Mouse (Mus musculus): ENCODE measurements around the gene Mthfd1.
"Not testable (repeated sequence)": the region's sequence is repeated elsewhere in the genome, so short reads cannot be mapped to it uniquely, and the experiment has no call there.

The Mthfd1 gene

DNA sequence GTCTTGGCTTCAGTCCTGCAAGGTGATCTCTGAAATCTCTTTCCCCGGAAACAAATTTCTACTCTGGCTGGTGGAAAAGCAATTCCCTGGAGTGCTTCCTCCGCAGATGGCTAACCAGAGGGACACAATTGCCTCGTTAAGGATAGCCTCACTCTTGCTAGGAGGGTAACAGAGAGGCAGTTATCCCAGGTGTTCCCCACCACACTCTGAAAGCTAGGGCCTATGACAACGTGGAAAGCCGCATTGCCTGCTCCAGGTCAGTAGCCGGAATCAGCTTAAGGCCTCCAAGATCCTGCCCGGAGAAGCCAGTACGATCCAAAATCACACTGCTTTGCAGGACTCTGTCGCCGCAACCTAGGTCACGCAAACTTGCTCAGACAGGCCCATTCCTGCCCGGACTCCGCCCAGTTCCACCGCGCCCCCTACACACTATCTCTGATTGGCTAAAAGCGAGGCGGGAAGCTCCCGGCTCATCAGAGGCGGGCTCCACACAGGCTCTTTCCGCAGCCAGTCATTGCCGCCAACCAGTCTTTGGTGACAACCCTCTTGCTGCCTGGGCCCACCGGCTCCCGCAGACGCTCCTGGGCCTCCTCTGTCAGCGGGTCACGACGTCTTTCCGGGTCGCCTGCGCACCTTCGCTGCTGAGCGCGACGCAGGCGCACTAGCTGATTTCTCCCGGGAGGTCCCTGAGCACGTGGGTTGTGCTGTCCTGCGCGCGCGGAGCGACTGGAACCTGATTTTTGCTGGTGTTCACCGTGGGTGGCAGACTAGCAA lies at the start of gene Mthfd1:
Mthfd1 (plus strand) TSS at position 574 of the 774 bp plus-strand sequence.
- peak; percentile 92 for DNase-seq (ENCODE audit: low read depth)

DNA sequence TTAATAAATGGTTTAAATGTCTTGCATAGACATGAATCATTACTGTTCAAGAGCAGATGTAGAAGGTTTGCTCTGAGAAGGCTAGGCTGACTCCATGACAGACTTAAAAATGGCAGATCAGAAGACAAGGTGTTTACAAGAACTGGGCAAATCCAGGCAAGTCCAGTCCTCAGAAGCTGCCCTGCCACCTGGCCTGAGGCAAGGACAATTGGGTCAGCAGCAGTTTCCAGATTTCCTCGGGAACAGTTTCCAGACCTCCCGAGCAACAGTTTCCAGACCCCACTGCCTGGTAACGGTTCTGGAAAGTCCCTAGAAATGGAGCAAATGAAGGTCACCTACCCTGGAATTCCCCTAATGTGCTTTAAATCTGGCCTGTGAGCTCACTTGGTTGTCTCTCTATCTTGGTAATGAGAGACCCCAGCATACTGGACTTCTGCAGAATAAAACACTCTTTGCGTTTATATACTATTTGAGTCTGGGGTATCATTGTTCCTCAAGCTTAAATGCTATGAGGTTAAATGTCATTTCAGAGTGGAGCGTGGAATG lies 45.6 kb upstream of the Mthfd1 start:
- no peak for DNase-seq (ENCODE audit: low read depth)

GRCm38 (mm10) chr12:76215121-76215520 lies 40.0 kb upstream of the Mthfd1 start:
- no peak for DNase-seq (ENCODE audit: low read depth)

GRCm38 (mm10) chr12:76216716-76217115 lies 38.4 kb upstream of the Mthfd1 start:
- DNase-seq (ENCODE audit: low read depth) = no peak

DNA sequence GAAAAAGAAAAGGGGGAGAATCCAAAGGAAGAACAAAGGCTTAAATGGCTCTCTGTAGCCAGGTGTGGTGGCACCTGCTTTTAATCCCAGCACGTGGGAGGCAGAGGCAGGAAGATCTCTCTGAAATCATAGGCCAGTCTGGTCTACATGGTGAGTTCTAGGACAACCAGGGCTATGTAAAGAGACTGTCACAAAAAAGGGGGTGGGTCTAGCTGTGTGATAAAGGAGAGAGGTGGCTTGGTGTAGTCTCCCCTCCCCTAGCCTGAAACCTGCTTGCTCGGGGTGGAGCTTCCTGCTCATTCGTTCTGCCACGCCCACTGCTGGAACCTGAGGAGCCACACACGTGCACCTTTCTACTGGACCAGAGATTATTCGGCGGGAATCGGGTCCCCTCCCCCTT lies 33.0 kb upstream of the Mthfd1 start:
- DNase-seq (ENCODE audit: low read depth) = not testable (repeated sequence)

GRCm38 (mm10) chr12:76230644-76231043 lies 24.5 kb upstream of the Mthfd1 start:
- DNase-seq (ENCODE audit: low read depth) = no peak

DNA sequence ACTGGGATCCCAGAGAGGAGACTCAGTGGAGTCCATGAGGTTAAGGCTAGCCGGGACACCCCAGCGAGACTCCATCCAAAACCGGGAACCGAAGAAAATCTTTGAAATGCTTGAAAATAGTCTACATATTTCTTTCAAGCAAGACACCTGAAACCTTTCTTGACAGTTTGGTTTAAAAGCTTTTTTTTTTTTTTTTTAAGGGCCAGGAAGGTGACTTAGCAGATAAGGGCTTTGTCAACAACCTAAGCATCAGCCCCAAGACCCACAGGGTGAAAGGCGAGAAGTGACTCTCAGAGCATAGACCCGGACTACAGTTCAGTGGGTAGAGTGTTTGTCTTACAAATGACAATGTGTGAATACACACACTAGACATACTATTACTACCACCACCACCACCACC lies 19.8 kb upstream of the Mthfd1 start:
- no peak for DNase-seq (ENCODE audit: low read depth)

GRCm38 (mm10) chr12:76239145-76239838 lies 15.8 kb upstream of the Mthfd1 start:
- DNase-seq (ENCODE audit: low read depth) = no peak

GRCm38 (mm10) chr12:76239839-76240571 lies 15.1 kb upstream of the Mthfd1 start:
- no peak for DNase-seq (ENCODE audit: low read depth)

GRCm38 (mm10) chr12:76240670-76241069 lies 14.4 kb upstream of the Mthfd1 start:
- no peak for DNase-seq (ENCODE audit: low read depth)

- DNase-seq (ENCODE audit: low read depth) = no peak
Observed at GRCm38 (mm10) chr12:76241084-76241483, 14.0 kb upstream of the Mthfd1 start.

- DNase-seq (ENCODE audit: low read depth) = no peak
Observed at GRCm38 (mm10) chr12:76241833-76242232, 13.3 kb upstream of the Mthfd1 start.

DNA sequence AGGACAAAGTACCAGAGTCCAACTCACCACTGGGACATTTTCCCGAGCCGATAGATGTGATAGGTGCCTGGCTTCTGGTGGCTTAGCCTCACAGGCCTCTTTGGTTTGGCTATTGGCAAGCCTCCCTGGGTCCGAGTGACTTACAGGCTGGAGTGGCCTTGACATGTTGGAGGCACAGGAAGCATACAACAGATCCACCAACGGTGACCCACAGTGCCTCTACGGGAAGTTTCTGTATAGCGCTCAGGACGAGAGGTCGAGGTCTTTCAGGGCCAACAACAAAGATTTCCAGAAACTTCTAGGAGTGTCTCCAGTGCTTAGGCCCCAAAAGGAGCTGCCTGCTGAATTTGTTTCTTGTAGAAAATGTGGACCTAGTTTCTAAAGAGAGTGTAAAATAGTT lies 10.1 kb upstream of the Mthfd1 start:
- no peak for DNase-seq (ENCODE audit: low read depth)

GRCm38 (mm10) chr12:76246646-76247045 lies 8.5 kb upstream of the Mthfd1 start, which contains the start of gene Tex21:
Gene Tex21 (minus strand): TSS chr12:76246746.
- DNase-seq (ENCODE audit: low read depth) = no peak

DNA sequence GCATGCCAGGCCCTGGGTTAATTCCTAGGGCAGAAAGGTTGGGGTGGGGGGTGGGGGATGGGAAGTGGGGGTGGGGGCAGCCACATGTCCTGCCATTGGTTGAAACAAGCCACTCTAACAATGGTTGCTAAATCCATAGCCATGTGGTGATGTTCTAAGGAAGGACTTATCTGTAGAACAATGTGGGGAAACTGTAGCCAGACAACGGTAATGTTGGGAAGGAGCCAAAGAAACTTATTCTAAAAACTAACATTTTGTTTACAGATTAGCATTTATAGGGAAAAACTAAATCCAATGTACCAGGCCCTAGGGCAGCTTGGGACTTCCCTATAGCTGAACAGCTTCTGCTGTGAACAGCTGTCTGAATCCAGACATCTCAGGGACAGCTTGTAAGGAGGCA lies 2.0 kb upstream of the Mthfd1 start:
- no peak for DNase-seq (ENCODE audit: low read depth)

- DNase-seq (ENCODE audit: low read depth) = no peak
Observed at GRCm38 (mm10) chr12:76253591-76253990, 1.5 kb upstream of the Mthfd1 start.

GRCm38 (mm10) chr12:76253991-76254390 lies 1.1 kb upstream of the Mthfd1 start:
- no peak for DNase-seq (ENCODE audit: low read depth)

GRCm38 (mm10) chr12:76255499-76255875 lies 389 bp downstream of the Mthfd1 start:
- no peak for DNase-seq (ENCODE audit: low read depth)

GRCm38 (mm10) chr12:76256114-76256843 lies 1.2 kb downstream of the Mthfd1 start:
- no peak for DNase-seq (ENCODE audit: low read depth)

- DNase-seq (ENCODE audit: low read depth) = no peak
Observed at GRCm38 (mm10) chr12:76260673-76261072, 5.6 kb downstream of the Mthfd1 start.

- DNase-seq (ENCODE audit: low read depth) = no peak
Observed at GRCm38 (mm10) chr12:76261556-76261955, 6.5 kb downstream of the Mthfd1 start.

GRCm38 (mm10) chr12:76262918-76263317 lies 7.8 kb downstream of the Mthfd1 start:
- no peak for DNase-seq (ENCODE audit: low read depth)

Data from fibroblast of lung, adult 2 months (primary cell).